Mouse (Mus musculus) CH12.LX (cell line): ENCODE results near the gene Maz. TPM values are rescaled to one million over a fixed set of nuclear protein-coding genes. Genes with fewer than 3 reads are reported as not detected.

Source experiments
- DNase-seq: peaks from one replicate; pipeline ENCODE4 v3.0.0-alpha.2; 2013; ENCODE audit errors: extremely low read depth
- H3K27ac ChIP-seq: 2 replicates; pipeline ENCODE4 v1.5.1; 2012; ENCODE audit warnings: low read depth, mild to moderate bottlenecking, control low read depth, moderate library complexity; ENCODE audit not compliant: insufficient read depth
- H3K27me3 ChIP-seq: replicated peaks from 2 replicates; pipeline ENCODE3; 2012; ENCODE audit warnings: inconsistent platforms
- H3K36me3 ChIP-seq, 2 experiments: replicated peaks in 1 of 2; 2 replicates each; pipeline versions ENCODE3 to v1.6.1; 2012; ENCODE audit warnings: inconsistent platforms in 1 of 2, low read length in 1 of 2, mild to moderate bottlenecking in 1 of 2, mixed read lengths in 1 of 2, moderate library complexity in 1 of 2; ENCODE audit not compliant: control insufficient read depth in 1 of 2, insufficient read depth in 1 of 2
- H3K4me1 ChIP-seq, 2 experiments: 2 replicates each; pipeline ENCODE4 v1.6.1; 2012; ENCODE audit warnings: inconsistent platforms in 1 of 2, moderate library complexity in 1 of 2; ENCODE audit not compliant: insufficient read depth in 2 of 2, control insufficient read depth in 1 of 2
- H3K4me2 ChIP-seq: 2 replicates; pipeline ENCODE4 v1.6.1; 2012; ENCODE audit warnings: low read depth, mild to moderate bottlenecking, control low read depth; ENCODE audit not compliant: poor library complexity, insufficient read depth, severe bottlenecking
- H3K4me3 ChIP-seq, 3 experiments: fragments of 150-350 bp in 1 of 3; sonication (generic) in 1 of 3; replicated peaks in 1 of 3; 2 replicates each; pipeline versions ENCODE3 to v1.5.1; 2011 to 2012; ENCODE audit warnings: low read depth in 2 of 3, low read length in 2 of 3, mild to moderate bottlenecking in 2 of 3, moderate library complexity in 2 of 3, control low read depth in 1 of 3, improper control_type of control experiment in 1 of 3, inconsistent platforms in 1 of 3, mixed read lengths in 1 of 3; ENCODE audit not compliant: poor library complexity in 1 of 3
- H3K79me2 ChIP-seq: replicated peaks from 2 replicates; pipeline ENCODE4 v1.6.1; 2012; ENCODE audit warnings: mild to moderate bottlenecking, moderate library complexity; ENCODE audit not compliant: control insufficient read depth, poor library complexity, insufficient read depth, severe bottlenecking; ENCODE audit errors: extremely low read depth
- H3K9ac ChIP-seq: 2 replicates; pipeline ENCODE4 v1.6.1; 2012; ENCODE audit warnings: low read depth, mild to moderate bottlenecking, control low read depth, moderate library complexity; ENCODE audit not compliant: insufficient read depth
- H3K9me3 ChIP-seq: replicated peaks from 2 replicates; pipeline ENCODE3; 2012; ENCODE audit warnings: low read length, inconsistent platforms, mixed read lengths
- CHD1 ChIP-seq: IDR thresholded peaks from 2 replicates; pipeline ENCODE4 v1.6.1; 2012; ENCODE audit warnings: low read depth, low read length, improper control_type of control experiment, inconsistent platforms
- E2F4 ChIP-seq: IDR thresholded peaks from 2 replicates; pipeline ENCODE4 v1.6.1; 2011; ENCODE audit warnings: low read depth, low read length, improper control_type of control experiment; ENCODE audit not compliant: insufficient replicate concordance
- EP300 ChIP-seq: IDR thresholded peaks from 2 replicates; pipeline ENCODE4 v1.6.1; 2011; ENCODE audit warnings: low read length, improper control_type of control experiment
- ETS1 ChIP-seq: conservative IDR thresholded peaks from 2 replicates; pipeline ENCODE4 v1.6.1; 2012; ENCODE audit warnings: low read depth, mild to moderate bottlenecking, inconsistent platforms, low read length, improper control_type of control experiment, moderate library complexity
- GABPA ChIP-seq: IDR thresholded peaks from 2 replicates; pipeline ENCODE4 v1.6.1; 2012; ENCODE audit warnings: low read depth, low read length, improper control_type of control experiment, inconsistent platforms; ENCODE audit not compliant: insufficient replicate concordance
- HCFC1 ChIP-seq: IDR thresholded peaks from 2 replicates; pipeline ENCODE4 v1.6.1; 2012; ENCODE audit warnings: low read depth, mild to moderate bottlenecking, inconsistent platforms, low read length, improper control_type of control experiment
- IRF4 ChIP-seq: IDR thresholded peaks from 2 replicates; pipeline ENCODE4 v1.6.1; 2014; ENCODE audit warnings: low read depth, mild to moderate bottlenecking, inconsistent platforms, low read length, improper control_type of control experiment
- JUND ChIP-seq: conservative IDR thresholded peaks from 2 replicates; pipeline ENCODE4 v1.6.1; 2011; ENCODE audit warnings: low read depth, low read length, improper control_type of control experiment
- MAFK ChIP-seq: IDR thresholded peaks from 2 replicates; pipeline ENCODE4 v1.6.1; 2011; ENCODE audit warnings: low read length, improper control_type of control experiment; ENCODE audit not compliant: insufficient replicate concordance
- MEF2A ChIP-seq: IDR thresholded peaks from 2 replicates; pipeline ENCODE4 v1.6.1; 2014; ENCODE audit warnings: low read depth, mild to moderate bottlenecking, inconsistent platforms, low read length, improper control_type of control experiment, borderline replicate concordance
- MYC ChIP-seq: IDR thresholded peaks from 2 replicates; pipeline ENCODE4 v1.6.1; 2011; ENCODE audit warnings: low read depth, mild to moderate bottlenecking, improper control_type of control experiment, low read length
- NRF1 ChIP-seq: IDR thresholded peaks from 2 replicates; pipeline ENCODE4 v1.6.1; 2014; ENCODE audit warnings: low read depth, mild to moderate bottlenecking, inconsistent platforms, low read length, improper control_type of control experiment, moderate library complexity
- POLR2AphosphoS2 ChIP-seq: IDR thresholded peaks from 2 replicates; pipeline ENCODE4 v1.6.1; 2011; ENCODE audit warnings: low read depth, low read length, improper control_type of control experiment
- RAD21 ChIP-seq: IDR thresholded peaks from 2 replicates; pipeline ENCODE4 v1.6.1; 2011; ENCODE audit warnings: low read depth, mild to moderate bottlenecking, low read length, improper control_type of control experiment, moderate library complexity
- RCOR1 ChIP-seq: conservative IDR thresholded peaks from 2 replicates; pipeline ENCODE4 v1.6.1; 2012; ENCODE audit warnings: low read depth, mild to moderate bottlenecking, inconsistent platforms, low read length, improper control_type of control experiment
- SIN3A ChIP-seq: IDR thresholded peaks from 2 replicates; pipeline ENCODE4 v1.6.1; 2012; ENCODE audit warnings: low read length, improper control_type of control experiment, inconsistent platforms
- TBP ChIP-seq: conservative IDR thresholded peaks from 2 replicates; pipeline ENCODE4 v1.6.1; 2011; ENCODE audit warnings: low read depth, low read length, improper control_type of control experiment
- TCF12 ChIP-seq: IDR thresholded peaks from 2 replicates; pipeline ENCODE4 v1.6.1; 2014; ENCODE audit warnings: low read depth, mild to moderate bottlenecking, inconsistent platforms, low read length, improper control_type of control experiment
- UBTF ChIP-seq: IDR thresholded peaks from 2 replicates; pipeline ENCODE4 v1.6.1; 2012; ENCODE audit warnings: low read depth, mild to moderate bottlenecking, inconsistent platforms, low read length, improper control_type of control experiment, moderate library complexity
- ZMIZ1 ChIP-seq: IDR thresholded peaks from 2 replicates; pipeline ENCODE4 v1.6.1; 2012; ENCODE audit warnings: low read depth, mild to moderate bottlenecking, inconsistent platforms, low read length, improper control_type of control experiment
- ZNF384 ChIP-seq: IDR thresholded peaks from 2 replicates; pipeline ENCODE4 v1.6.1; 2012; ENCODE audit warnings: low read depth, low read length, improper control_type of control experiment, inconsistent platforms
- dilution Hi-C: fragments of 300-500 bp; cut with MboI; formaldehyde crosslinking; loops from 2 replicates; pipeline ENCODE4 v1.14.3; 2020; ENCODE audit warnings: low sequenced_read_pairs; ENCODE audit not compliant: extremely low pct_unique_long_range_greater_than_20kb, extremely low pct_ligation_motif_present
- in situ Hi-C: fragments of 300-500 bp; cut with MboI; formaldehyde crosslinking; loops from 3 replicates; pipeline ENCODE4 v1.14.3; 2019; ENCODE audit warnings: low sequenced_read_pairs, low pct_ligation_motif_present, low pct_unique_long_range_greater_than_20kb, mixed read lengths
- polyA plus RNA-seq: library from polyadenylated mRNA; unstranded; fragments of >175 nt; gene quantifications from 2 replicates; pipeline ENCODE4 v1.2.1, GENCODE M21; 2012; ENCODE audit warnings: low read depth; ENCODE audit not compliant: insufficient read length
- total RNA-seq, 2 experiments: library from RNA; depleted of rRNA; stranded (reverse); fragments of 300-350 nt in 1 of 2; fragments of >200 nt in 1 of 2; gene quantifications; 2 replicates each; pipeline ENCODE4 v1.2.3; 2012 to 2014

The Maz gene
- total and polyA plus RNA-seq, 3 experiments, result 87.0 to 219 (median 91.2) TPM

DNA sequence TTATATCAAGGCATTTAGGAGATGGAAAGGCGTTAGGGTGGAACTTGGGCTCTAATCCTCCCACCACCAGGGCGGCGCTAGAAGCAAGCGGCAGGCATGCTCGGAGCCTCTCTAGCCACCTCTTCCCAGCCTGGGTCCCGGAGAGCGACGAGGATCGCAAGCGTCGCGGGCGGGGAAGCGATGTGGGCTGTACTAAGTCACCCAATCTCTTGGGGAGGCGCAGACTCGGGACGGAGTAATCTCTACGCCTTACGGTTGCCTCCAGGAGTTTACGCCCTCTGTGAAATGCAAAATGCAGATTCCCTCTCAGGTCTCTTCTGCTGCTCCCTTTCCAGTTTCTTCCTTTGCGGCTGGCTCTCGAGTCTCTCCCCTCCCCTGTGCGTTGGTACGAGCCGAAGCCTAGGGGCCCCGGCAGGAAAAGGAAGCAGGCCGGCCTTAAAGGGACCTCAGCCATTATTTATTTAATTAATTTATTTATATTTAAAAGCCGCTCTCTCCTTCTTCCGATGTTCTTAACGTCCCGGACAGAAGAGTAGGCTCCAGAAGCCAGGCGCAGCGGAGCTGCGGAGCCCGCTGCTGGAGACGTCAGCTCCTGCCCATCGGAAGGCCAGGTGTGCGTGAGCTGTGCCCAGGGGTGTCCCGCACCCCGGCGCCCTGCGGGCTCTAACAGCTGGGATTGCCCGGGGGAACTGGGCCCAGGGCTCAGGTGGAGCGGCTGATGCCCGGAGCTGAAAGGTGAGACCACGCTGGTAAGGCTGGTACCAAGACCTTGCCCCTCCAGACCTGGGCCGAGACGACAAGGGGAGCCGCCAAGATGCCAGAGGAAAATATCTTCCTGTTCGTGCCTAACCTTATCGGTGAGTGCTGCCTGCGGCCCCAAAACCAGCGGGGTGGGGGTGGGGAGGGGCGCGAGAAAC, 50.6 kb downstream of the Maz start, which contains the start of gene Cdiptos (continued):
- no peak for TF ChIP-seq E2F4
- peak; percentile 62 for TF ChIP-seq NRF1
- TF ChIP-seq ZMIZ1, result no peak
- TF ChIP-seq TBP, result peak; percentile 60; the same call in 1 of the 2 replicates
- TF ChIP-seq SIN3A, result peak; percentile 94
- no peak for TF ChIP-seq EP300
- peak; percentile 100 for TF ChIP-seq CHD1
- peak; percentile 93 for TF ChIP-seq MYC
- no peak for TF ChIP-seq JUND
- peak; percentile 88 for TF ChIP-seq TCF12
- TF ChIP-seq RAD21, result no peak
- TF ChIP-seq IRF4, result peak; percentile 86
- 0 out of 2 replicates have a peak, but pooled peaks have one; percentile 51 for TF ChIP-seq UBTF
- peak; percentile 86 for TF ChIP-seq GABPA

DNA sequence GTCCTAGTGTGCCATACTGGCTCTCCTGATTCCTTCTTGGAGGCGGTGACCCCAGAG, 51.1 kb downstream of the Maz start, which contains the start of gene Cdipt:
Gene Cdipt, plus strand, starts transcription at position 22 of the 57 bp plus-strand sequence.
- Histone ChIP-seq H3K4me2 (peak within 1 kb of the TSS; percentile 76), H3K4me3 (peak within 1 kb of the TSS; percentile 76 to 98 (median 97)), H3K4me1 (peaks cover 10 to 38% of the 10 kb centered on the region in 2 experiments), H3K79me2 (peaks cover 17% of the 10 kb centered on the region), H3K27me3 (no peaks in the 10 kb centered on the region), H3K9ac (peak within 1 kb of the TSS; percentile 89), H3K9me3 (no peaks in the 10 kb centered on the region), H3K27ac (peak within 1 kb of the TSS; percentile 54; the same call in 1 of the 2 replicates), H3K36me3 (peaks cover 33 to 60% of the 10 kb centered on the region in 2 experiments)
- in situ Hi-C loops (loop anchor here (25.0 kb wide), 1 partner anchor 812 kb away; the partner anchor contains the start of genes Gm49388 and Setd1a), dilution Hi-C loops (no loop called here)
- no peak for DNase-seq
- TF ChIP-seq NRF1, result no peak
- no peak for TF ChIP-seq TCF12
- TF ChIP-seq RCOR1, result no peak
- TF ChIP-seq HCFC1, result no peak
- no peak for TF ChIP-seq ZNF384
- no peak for TF ChIP-seq MEF2A
- no peak for TF ChIP-seq ETS1
- TF ChIP-seq JUND, result no peak
- no peak for TF ChIP-seq POLR2AphosphoS2
- TF ChIP-seq MAFK, result no peak
- no peak for TF ChIP-seq TBP
- no peak for TF ChIP-seq E2F4
- TF ChIP-seq CHD1, result no peak
